Mouse (Mus musculus) heart, embryonic 10.5 days (tissue): Measurements from ENCODE around the gene Abr. TPM values are rescaled to one million over a fixed set of nuclear protein-coding genes. Genes with fewer than 3 reads are reported as not detected.

Source experiments
- DNase-seq: peaks from one replicate; pipeline ENCODE4 v3.0.0-alpha.2; 2017; ENCODE audit warnings: low spot score
- H3K27ac ChIP-seq: fragments of 300-500 bp; sonication (generic); 2 replicates; pipeline ENCODE4 v1.5.1; 2016; ENCODE audit warnings: mild to moderate bottlenecking
- H3K27me3 ChIP-seq: fragments of 300-500 bp; sonication (generic); 2 replicates; pipeline ENCODE4 v1.6.1; 2016; ENCODE audit warnings: mild to moderate bottlenecking; ENCODE audit not compliant: poor library complexity, insufficient read depth, severe bottlenecking
- H3K36me3 ChIP-seq: fragments of 300-500 bp; sonication (generic); 2 replicates; pipeline ENCODE4 v1.6.1; 2016; ENCODE audit warnings: mild to moderate bottlenecking, moderate library complexity
- H3K4me1 ChIP-seq: fragments of 300-500 bp; sonication (generic); 2 replicates; pipeline ENCODE4 v1.6.1; 2016; ENCODE audit warnings: mild to moderate bottlenecking
- H3K4me3 ChIP-seq: fragments of 300-500 bp; sonication (generic); 2 replicates; pipeline ENCODE4 v1.5.1; 2016; ENCODE audit warnings: mild to moderate bottlenecking, moderate library complexity
- H3K9me3 ChIP-seq: fragments of 300-500 bp; sonication (generic); 2 replicates; pipeline ENCODE4 v1.6.1; 2016; ENCODE audit warnings: mild to moderate bottlenecking, moderate library complexity
- WGBS: fragments of 180-500 bp; shearing (Covaris S2); methylation state at CpG from one replicate; pipeline ENCODE4 v1.1.7; 2016; 5-methylcytosine and 5-hydroxymethylcytosine counted together
- polyA plus RNA-seq: library from polyadenylated mRNA; unstranded; fragments of >200 nt; fragmentation: Nextera tagmentation; extraction: Ambion mirVana; gene quantifications from 2 replicates; pipeline ENCODE4 v1.2.1, GENCODE M21; 2016

Abr gene
- polyA plus RNA-seq = 32.8 and 33.7 TPM in 2 replicates

- Histone ChIP-seq H3K27me3 (peaks cover 47% of the 10 kb centered on the region), H3K27ac (peak within 1 kb of the TSS; percentile 89), H3K9me3 (no peaks in the 10 kb centered on the region), H3K4me3 (peak within 1 kb of the TSS; percentile 86), H3K36me3 (no peaks in the 10 kb centered on the region), H3K4me1 (peaks cover 25% of the 10 kb centered on the region)
- WGBS = under 1% methylated on average over 31 of the region's 31 CpGs
- peak; percentile 83 for DNase-seq
Observed at GRCm38 (mm10) chr11:76622152-76622565, at the start of gene Abr. Abr (minus strand) TSS chr11:76622314.

- H3K36me3 ChIP-seq = no peaks in the 10 kb centered on the region
- H3K9me3 ChIP-seq = no peaks in the 10 kb centered on the region
- peaks cover 99% of the 10 kb centered on the region for H3K27me3 ChIP-seq
- no peak overlapping the region for H3K4me3 ChIP-seq
- WGBS = 15% methylated on average over 4 of the region's 4 CpGs
- H3K27ac ChIP-seq = no peak overlapping the region
- no peak for DNase-seq
- H3K4me1 ChIP-seq = peaks cover 12% of the 10 kb centered on the region
Observed at GRCm38 (mm10) chr11:76667807-76668206, 45.7 kb upstream of the Abr start.

- peaks cover 82% of the 10 kb centered on the region for H3K27me3 ChIP-seq
- no peak for DNase-seq
- 8% methylated on average over 35 of the region's 35 CpGs for WGBS
Observed at GRCm38 (mm10) chr11:76666002-76666649, 44.0 kb upstream of the Abr start.

GRCm38 (mm10) chr11:76661790-76662468 lies 39.8 kb upstream of the Abr start:
- Histone ChIP-seq H3K4me1 (peaks cover 8% of the 10 kb centered on the region; the same call in 1 of the 2 replicates), H3K27me3 (peaks cover 41% of the 10 kb centered on the region), H3K9me3 (no peaks in the 10 kb centered on the region), H3K27ac (no peak overlapping the region), H3K4me3 (no peak overlapping the region), H3K36me3 (no peaks in the 10 kb centered on the region)
- DNase-seq = no peak
- 44% methylated on average over 7 of the region's 7 CpGs for WGBS

More at GRCm38 (mm10) chr11:76666002-76666649, 44.0 kb upstream of the Abr start:
- H3K36me3 ChIP-seq = no peaks in the 10 kb centered on the region
- peaks cover 8% of the 10 kb centered on the region; the same call in 1 of the 2 replicates for H3K4me1 ChIP-seq
- no peak overlapping the region for H3K27ac ChIP-seq
- peak overlapping the region; percentile 54 for H3K4me3 ChIP-seq
- no peaks in the 10 kb centered on the region for H3K9me3 ChIP-seq

- no peak for DNase-seq
- WGBS = 70% methylated on average over 14 of the region's 14 CpGs
- Histone ChIP-seq H3K4me3 (no peak overlapping the region), H3K27me3 (peaks cover 15% of the 10 kb centered on the region), H3K36me3 (no peaks in the 10 kb centered on the region), H3K27ac (no peak overlapping the region), H3K4me1 (0 out of 2 replicates have a peak, but pooled peaks cover 3% of the 10 kb centered on the region), H3K9me3 (no peaks in the 10 kb centered on the region)
Observed at GRCm38 (mm10) chr11:76659138-76659930, 37.2 kb upstream of the Abr start.

GRCm38 (mm10) chr11:76657450-76657970 lies 35.4 kb upstream of the Abr start:
- H3K9me3 ChIP-seq = no peaks in the 10 kb centered on the region
- 57% methylated on average over 4 of the region's 4 CpGs for WGBS
- H3K27me3 ChIP-seq = no peaks in the 10 kb centered on the region
- H3K27ac ChIP-seq = no peak overlapping the region
- H3K4me3 ChIP-seq = no peak overlapping the region
- no peak for DNase-seq
- 0 out of 2 replicates have a peak, but pooled peaks cover 3% of the 10 kb centered on the region for H3K4me1 ChIP-seq
- no peaks in the 10 kb centered on the region for H3K36me3 ChIP-seq

GRCm38 (mm10) chr11:76655106-76655505 lies 33.0 kb upstream of the Abr start:
- Histone ChIP-seq H3K27ac (0 out of 2 replicates have a peak overlapping the region, but pooled peaks have one; percentile 39), H3K4me3 (peak overlapping the region; percentile 36), H3K4me1 (no peaks in the 10 kb centered on the region), H3K36me3 (no peaks in the 10 kb centered on the region), H3K9me3 (no peaks in the 10 kb centered on the region), H3K27me3 (no peaks in the 10 kb centered on the region)
- no peak for DNase-seq
- 9% methylated on average over 10 of the region's 10 CpGs for WGBS

GRCm38 (mm10) chr11:76652838-76653334 lies 30.8 kb upstream of the Abr start:
- Histone ChIP-seq H3K27ac (no peak overlapping the region), H3K27me3 (no peaks in the 10 kb centered on the region), H3K4me1 (no peaks in the 10 kb centered on the region), H3K36me3 (no peaks in the 10 kb centered on the region), H3K4me3 (no peak overlapping the region), H3K9me3 (no peaks in the 10 kb centered on the region)
- WGBS = 59% methylated on average over 3 of the region's 3 CpGs
- no peak for DNase-seq

- H3K36me3 ChIP-seq = no peaks in the 10 kb centered on the region
- peaks cover 8% of the 10 kb centered on the region; the same call in 1 of the 2 replicates for H3K27me3 ChIP-seq
- H3K9me3 ChIP-seq = no peaks in the 10 kb centered on the region
- no peak for DNase-seq
- no peak overlapping the region for H3K27ac ChIP-seq
- WGBS = 61% methylated on average over 10 of the region's 14 CpGs
- H3K4me3 ChIP-seq = no peak overlapping the region
- peaks cover 9% of the 10 kb centered on the region for H3K4me1 ChIP-seq
Observed at GRCm38 (mm10) chr11:76650862-76651560, 28.9 kb upstream of the Abr start.

- peak; percentile 86 for DNase-seq
- Histone ChIP-seq H3K36me3 (no peaks in the 10 kb centered on the region), H3K27ac (no peak overlapping the region), H3K9me3 (no peaks in the 10 kb centered on the region), H3K4me1 (peaks cover 17% of the 10 kb centered on the region), H3K27me3 (peaks cover 15% of the 10 kb centered on the region; the same call in 1 of the 2 replicates), H3K4me3 (peak overlapping the region; percentile 34)
- WGBS = 6% methylated on average over 9 of the region's 9 CpGs
Observed at GRCm38 (mm10) chr11:76647500-76647899, 25.4 kb upstream of the Abr start.

GRCm38 (mm10) chr11:76647062-76647461 lies 24.9 kb upstream of the Abr start:
- Histone ChIP-seq H3K27me3 (peaks cover 15% of the 10 kb centered on the region; the same call in 1 of the 2 replicates), H3K4me1 (peaks cover 17% of the 10 kb centered on the region), H3K9me3 (no peaks in the 10 kb centered on the region), H3K4me3 (peak overlapping the region; percentile 34), H3K36me3 (no peaks in the 10 kb centered on the region), H3K27ac (no peak overlapping the region)
- no peak for DNase-seq
- WGBS = 4% methylated on average over 7 of the region's 7 CpGs

- WGBS = under 1% methylated on average over 19 of the region's 19 CpGs
Observed at GRCm38 (mm10) chr11:76645955-76646354, 23.8 kb upstream of the Abr start.

More at GRCm38 (mm10) chr11:76645955-76646354, 23.8 kb upstream of the Abr start:
- H3K27ac ChIP-seq = no peak overlapping the region
- no peaks in the 10 kb centered on the region for H3K36me3 ChIP-seq
- no peaks in the 10 kb centered on the region for H3K9me3 ChIP-seq
- H3K4me3 ChIP-seq = peak overlapping the region; percentile 40
- H3K4me1 ChIP-seq = peaks cover 17% of the 10 kb centered on the region
- peaks cover 15% of the 10 kb centered on the region; the same call in 1 of the 2 replicates for H3K27me3 ChIP-seq
- peak; percentile 91 for DNase-seq
